Mouse (Mus musculus) mouse embryonic stem cell (cell line): ENCODE measurements at regions not wholly inside any gene's neighbourhood (a gene's known extent, or its start where the extent isn't known, plus 50 kb on each side); places are given as distances from the start of the nearest gene placed in this dataset.

Experiments used
- in situ Hi-C, 2 experiments: fragments of 300-500 bp; cut with MboI; formaldehyde crosslinking; loops; 1 replicate in 1 of 2; 3 replicates in 1 of 2; pipeline ENCODE4 v1.14.3; 2019 to 2020; ENCODE audit warnings: low sequenced_read_pairs in 2 of 2, low pct_unique_long_range_greater_than_20kb in 1 of 2, mixed read lengths in 1 of 2; ENCODE audit not compliant: unreplicated experiment in 1 of 2

DNA sequence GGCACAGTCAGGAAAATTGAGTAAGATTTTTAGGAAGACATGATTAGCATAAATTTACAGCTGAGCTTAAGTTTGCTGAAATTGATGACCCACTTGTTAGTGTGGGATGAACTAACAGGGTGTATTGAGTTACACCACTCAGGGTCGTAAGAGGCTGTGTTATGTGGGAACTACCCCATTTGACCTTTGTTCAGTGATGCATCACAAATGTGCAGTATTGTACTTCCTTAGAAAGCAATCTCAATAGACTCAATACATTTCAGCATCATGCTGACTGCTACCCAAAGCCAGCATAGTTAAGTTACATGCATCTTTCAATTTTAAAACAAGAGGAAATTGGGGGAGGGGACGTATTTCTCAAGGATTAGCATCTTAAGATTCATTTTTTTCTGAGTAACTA is 80.4 kb upstream of the Speer4f2 start:
- in situ Hi-C loops: no loop called here

DNA sequence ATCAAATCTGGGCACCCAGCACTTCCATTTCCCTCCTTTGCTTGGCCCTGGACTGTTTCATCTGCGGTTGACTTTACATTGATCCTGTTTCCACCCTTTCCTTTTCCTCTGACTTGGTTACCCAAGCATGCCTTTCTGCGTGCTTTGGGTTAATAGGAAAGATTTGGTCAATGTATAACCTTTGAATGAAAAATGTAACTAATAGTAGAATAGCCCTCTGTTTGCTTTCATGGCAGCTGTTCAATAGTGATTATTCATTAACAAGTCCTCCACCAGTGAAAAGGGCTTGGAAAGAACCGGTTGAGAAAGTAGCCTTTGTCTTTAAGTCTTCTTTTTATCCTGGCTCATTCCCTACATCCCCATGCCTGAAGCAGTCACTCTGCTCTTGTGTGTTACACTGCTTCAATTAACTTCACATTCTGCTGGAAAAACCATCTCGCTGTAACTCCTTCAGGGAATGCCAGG is 76.4 kb upstream of the Speer4f2 start:
- in situ Hi-C loops: no loop called here

DNA sequence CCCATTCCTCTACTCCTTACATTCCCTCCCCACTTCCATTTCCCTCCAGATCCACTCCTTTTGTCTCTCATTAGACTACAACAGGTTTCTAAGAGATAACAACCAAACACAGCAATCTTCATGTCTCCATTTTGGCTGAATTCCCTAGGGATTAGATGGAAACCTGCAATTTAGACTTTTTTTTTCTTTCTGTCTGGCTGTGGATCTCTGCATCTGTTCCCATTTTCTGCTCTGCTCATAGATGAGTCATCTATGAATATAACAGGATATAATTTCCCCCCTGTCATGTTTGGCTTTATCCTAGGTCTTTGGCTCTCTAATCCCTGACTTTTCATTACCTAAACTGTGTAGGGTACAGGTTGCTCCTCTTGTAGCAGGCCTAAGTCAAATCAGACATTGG is 73.1 kb upstream of the Speer4f2 start:
- in situ Hi-C loops: no loop called here

DNA sequence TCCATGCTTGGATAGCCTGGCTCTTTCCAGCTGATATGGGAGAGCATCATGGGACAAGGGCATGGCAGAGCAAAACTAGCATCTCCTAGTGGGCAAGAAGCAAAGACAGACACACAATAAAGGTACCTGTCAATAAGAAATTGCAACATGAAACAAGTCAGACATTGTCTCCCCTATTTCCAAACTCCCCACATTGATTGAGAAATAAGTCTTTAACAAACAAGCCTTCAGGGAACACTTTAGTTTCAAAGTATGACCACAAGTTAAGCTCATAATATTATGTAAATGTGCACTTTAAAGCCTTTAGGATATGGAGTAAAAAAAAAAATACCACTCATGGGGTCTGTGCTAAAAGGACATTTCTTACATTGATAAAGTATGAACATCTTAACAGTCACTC is 51.5 kb upstream of the Speer4f2 start:
- in situ Hi-C loops: no loop called here
